Mouse (Mus musculus): ENCODE measurements around the gene Ppp1r32. TPM values are rescaled to one million over a fixed set of nuclear protein-coding genes. Genes with fewer than 3 reads are reported as not detected.

Gene Ppp1r32
- 0.68 and 1.4 TPM in 2 replicates for polyA plus RNA-seq (2015; fragmentation: Nextera tagmentation; extraction: Ambion mirVana)

DNA sequence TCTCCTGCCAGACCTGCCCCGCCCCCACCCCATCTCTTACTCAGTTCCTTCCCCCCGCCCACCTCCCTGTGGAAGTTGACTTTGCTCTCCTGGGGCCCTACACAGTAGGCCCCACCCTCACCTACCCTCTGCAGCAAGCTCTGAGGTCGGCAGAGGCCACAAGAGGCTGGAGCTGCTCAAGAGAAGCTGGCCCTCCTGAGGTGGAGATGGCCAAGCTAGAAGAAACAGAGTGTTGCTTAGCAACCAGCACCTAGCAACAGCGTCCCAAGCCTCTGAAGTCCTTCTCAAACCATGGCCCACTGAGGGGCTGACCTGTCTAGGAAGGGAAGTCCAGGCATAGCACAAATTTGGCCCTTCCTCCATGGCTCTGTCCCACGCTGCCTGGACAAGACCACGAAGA lies at the start of gene Ppp1r32:
Ppp1r32 (minus strand) TSS at position 226 of the 400 bp plus-strand sequence.
- Histone ChIP-seq H3K9ac (no peak within 1 kb of the TSS), H3K4me2 (replicated peaks) (no peak within 1 kb of the TSS), H3K4me1 (replicated peaks) (peaks cover 6% of the 10 kb centered on the region; the same call in 1 of the 2 replicates), H3K27ac (no peak within 1 kb of the TSS), H3K9me3 (no peaks in the 10 kb centered on the region), H3K4me3 (replicated peaks) (no peak within 1 kb of the TSS), H3K27me3 (replicated peaks) (no peaks in the 10 kb centered on the region), H3K36me3 (no peaks in the 10 kb centered on the region)
- WGBS = 36% methylated on average over 6 of the region's 6 CpGs
- peak; percentile 57 for ATAC-seq

DNA sequence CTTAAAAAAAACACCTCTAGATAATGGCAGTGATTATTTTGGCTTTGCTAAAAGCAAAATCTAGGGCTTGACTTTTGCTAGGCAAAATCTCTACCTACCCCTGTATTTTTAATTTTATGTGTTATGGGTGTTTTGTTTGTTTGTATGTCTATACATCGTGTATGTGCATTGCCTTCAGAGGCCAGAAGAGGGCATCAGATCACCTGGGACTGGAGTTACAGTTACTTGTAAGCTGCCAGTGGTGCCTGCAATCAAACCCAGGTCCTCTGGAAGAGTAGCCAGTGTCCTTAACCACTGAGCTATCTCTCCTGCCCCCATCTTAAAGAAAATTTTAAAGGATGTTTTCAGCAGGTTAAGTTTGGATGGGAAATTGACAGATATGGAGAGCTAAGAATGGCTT lies 47.4 kb upstream of the Ppp1r32 start:
- H3K27me3 ChIP-seq (replicated peaks) = no peaks in the 10 kb centered on the region
- no peak overlapping the region for H3K4me3 ChIP-seq (replicated peaks)
- WGBS = 97% methylated on average over 1 of the region's 1 CpGs
- H3K4me2 ChIP-seq (replicated peaks) = no peak overlapping the region
- H3K9ac ChIP-seq = no peak overlapping the region
- H3K9me3 ChIP-seq = no peaks in the 10 kb centered on the region
- no peak overlapping the region for H3K27ac ChIP-seq
- H3K4me1 ChIP-seq (replicated peaks) = peaks cover 10% of the 10 kb centered on the region
- ATAC-seq = no peak
- H3K36me3 ChIP-seq = peaks cover 36% of the 10 kb centered on the region

DNA sequence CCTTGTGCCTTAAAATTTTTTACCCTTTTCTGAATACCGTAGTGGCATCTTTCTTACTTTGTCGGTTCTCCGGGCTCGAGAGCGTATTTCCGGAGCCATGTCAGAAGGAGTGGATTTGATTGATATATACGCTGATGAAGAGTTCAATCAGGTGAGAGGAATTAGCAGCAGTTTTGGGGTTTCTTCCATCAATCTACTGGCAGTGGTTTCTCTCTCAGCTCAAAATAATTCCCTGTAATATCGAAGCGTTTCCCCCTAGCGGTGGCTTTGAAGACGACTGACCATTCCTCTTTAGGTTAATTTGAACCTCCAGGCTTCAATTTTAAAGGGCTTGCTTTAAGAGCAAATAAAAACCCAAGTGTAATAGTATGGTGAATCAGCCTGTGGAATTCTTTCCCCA lies 43.2 kb upstream of the Ppp1r32 start, which contains the start of gene Sdhaf2:
Sdhaf2 (minus strand) TSS at position 233 of the 400 bp plus-strand sequence.
- WGBS = under 1% methylated on average over 11 of the region's 11 CpGs
- Histone ChIP-seq H3K9ac (peak within 1 kb of the TSS; percentile 100), H3K27me3 (replicated peaks) (no peaks in the 10 kb centered on the region), H3K4me3 (replicated peaks) (peak within 1 kb of the TSS; percentile 98), H3K4me1 (replicated peaks) (peaks cover 10% of the 10 kb centered on the region), H3K27ac (peak within 1 kb of the TSS; percentile 99), H3K36me3 (peaks cover 16% of the 10 kb centered on the region; the same call in 1 of the 2 replicates), H3K4me2 (replicated peaks) (peak within 1 kb of the TSS; percentile 72), H3K9me3 (no peaks in the 10 kb centered on the region)
- no peak for ATAC-seq

DNA sequence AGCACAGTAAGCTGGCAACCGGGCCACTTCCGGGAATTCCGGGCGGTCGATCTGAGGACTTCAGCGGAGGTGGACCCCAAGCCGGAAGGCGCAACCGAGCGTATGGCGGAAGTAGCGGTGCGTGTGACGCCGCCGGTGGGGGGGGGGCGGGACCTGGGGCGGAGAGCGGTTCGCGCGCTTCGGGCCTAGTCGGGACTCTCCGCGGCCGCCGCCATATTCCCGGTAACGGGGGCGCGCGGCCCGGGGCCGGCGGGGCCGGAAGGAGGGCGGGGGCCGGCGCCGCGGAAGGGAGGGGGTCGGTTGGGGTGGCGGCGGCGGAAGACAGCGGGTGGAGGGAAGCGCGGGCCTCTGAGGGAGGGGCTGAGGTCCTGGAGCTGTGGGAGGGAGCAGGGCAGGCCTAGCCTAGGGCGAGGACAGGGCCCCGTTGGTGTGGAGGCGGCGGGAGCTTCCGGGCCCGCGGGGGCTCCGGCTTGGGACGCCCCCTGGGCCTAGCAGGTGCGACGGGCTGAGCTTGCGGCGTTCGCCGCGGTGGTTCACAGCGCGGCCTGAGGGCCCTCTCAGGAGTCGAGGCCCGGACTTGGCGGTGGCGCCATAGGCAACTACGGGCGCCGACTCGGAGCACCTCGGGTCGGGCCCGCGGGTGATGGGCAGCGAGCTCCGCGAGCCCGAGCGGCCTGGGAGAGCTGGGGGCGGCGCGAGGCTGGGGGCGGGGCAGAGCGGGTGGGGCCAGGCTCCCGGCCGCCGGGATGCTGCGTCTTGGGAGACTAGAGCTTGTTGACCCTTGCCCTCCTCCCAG lies 42.6 kb upstream of the Ppp1r32 start, which contains the start of gene Cpsf7:
Cpsf7 (plus strand) TSS at position 161 of the 796 bp plus-strand sequence.
- Histone ChIP-seq H3K4me2 (replicated peaks) (peak within 1 kb of the TSS; percentile 72), H3K4me1 (replicated peaks) (peaks cover 10% of the 10 kb centered on the region), H3K36me3 (peaks cover 11% of the 10 kb centered on the region; the same call in 1 of the 2 replicates), H3K9ac (peak within 1 kb of the TSS; percentile 100), H3K4me3 (replicated peaks) (peak within 1 kb of the TSS; percentile 98), H3K27ac (peak within 1 kb of the TSS; percentile 99), H3K9me3 (no peaks in the 10 kb centered on the region), H3K27me3 (replicated peaks) (no peaks in the 10 kb centered on the region)
- WGBS = under 1% methylated on average over 77 of the region's 93 CpGs
- ATAC-seq = peak; percentile 98

DNA sequence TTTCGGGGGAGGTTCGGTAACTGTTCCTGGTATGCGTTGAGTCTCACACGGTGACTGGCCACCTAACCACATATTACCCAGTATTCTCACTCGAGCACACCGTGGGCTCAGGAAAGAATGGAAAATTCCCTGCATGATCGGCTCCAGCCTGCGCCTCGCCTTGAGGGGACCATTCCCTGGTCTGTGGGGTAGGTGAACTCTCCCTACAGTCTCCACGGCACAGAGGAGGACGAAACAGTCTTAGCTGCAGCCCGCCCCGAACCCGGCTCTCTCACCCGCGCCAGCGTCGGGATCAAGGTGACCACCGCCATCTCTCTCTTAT lies 42.0 kb upstream of the Ppp1r32 start:
- Histone ChIP-seq H3K4me3 (replicated peaks) (peak overlapping the region; percentile 98), H3K27ac (peak overlapping the region; percentile 99), H3K27me3 (replicated peaks) (no peaks in the 10 kb centered on the region), H3K4me2 (replicated peaks) (peak overlapping the region; percentile 72), H3K9ac (peak overlapping the region; percentile 100), H3K4me1 (replicated peaks) (peaks cover 10% of the 10 kb centered on the region), H3K9me3 (no peaks in the 10 kb centered on the region), H3K36me3 (0 out of 2 replicates have a peak, but pooled peaks cover 7% of the 10 kb centered on the region)
- no peak for ATAC-seq
- WGBS = under 1% methylated on average over 19 of the region's 19 CpGs

DNA sequence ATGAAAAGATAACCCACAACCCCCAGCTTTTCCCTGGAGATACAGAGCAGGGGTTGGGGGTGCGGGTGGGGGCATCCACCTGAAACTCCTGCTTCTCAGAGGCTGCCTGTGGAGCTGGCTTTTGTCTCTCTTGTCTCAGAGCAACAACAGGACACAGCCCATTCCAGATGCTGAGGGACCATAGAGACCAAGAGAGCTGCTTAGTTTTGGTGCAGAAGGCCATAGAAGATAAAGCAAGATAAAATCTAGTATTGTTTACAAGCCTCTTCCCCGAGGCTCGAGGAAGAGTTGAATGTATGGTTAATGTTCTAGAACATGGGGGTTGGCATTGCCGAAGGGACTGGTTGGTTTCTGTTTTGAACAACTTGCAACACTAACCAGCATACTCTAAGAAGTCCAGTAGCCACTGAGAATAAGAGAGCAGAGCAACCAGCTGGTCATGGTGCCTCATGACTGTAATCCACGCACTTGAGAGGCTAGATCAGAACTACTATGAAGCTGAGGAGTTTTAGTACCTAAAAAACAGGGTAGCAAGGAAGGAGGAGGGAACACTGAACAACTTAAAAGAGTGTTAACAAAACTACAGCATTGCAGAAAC lies 40.9 kb upstream of the Ppp1r32 start:
- Histone ChIP-seq H3K27ac (no peak overlapping the region), H3K9me3 (no peaks in the 10 kb centered on the region), H3K4me3 (replicated peaks) (no peak overlapping the region), H3K27me3 (replicated peaks) (no peaks in the 10 kb centered on the region), H3K9ac (no peak overlapping the region), H3K4me2 (replicated peaks) (peak overlapping the region; percentile 72), H3K36me3 (0 out of 2 replicates have a peak, but pooled peaks cover 5% of the 10 kb centered on the region), H3K4me1 (replicated peaks) (peaks cover 10% of the 10 kb centered on the region)
- 70% methylated on average over 5 of the region's 5 CpGs for WGBS
- ATAC-seq = no peak

DNA sequence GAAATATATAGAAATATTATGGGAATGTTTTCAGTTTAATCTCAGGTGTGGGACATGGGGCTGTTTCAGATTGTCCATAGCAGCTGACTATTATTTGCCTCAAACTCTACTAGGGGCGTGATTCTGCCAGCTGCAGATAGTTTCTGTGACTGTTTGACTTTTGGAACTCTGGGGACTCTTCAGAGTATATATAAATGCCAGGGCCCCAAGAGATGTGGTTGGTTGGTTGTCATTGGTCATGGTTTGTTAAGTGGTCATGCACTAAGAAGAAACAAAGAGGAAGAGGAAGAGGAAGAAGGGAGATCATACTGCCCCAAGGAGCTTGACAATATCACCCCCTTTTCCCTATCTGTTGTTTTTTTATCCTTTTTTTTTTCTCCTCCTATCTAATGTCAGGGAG lies 39.2 kb upstream of the Ppp1r32 start:
- WGBS = 78% methylated on average over 1 of the region's 1 CpGs
- 0 out of 2 replicates have a peak, but pooled peaks cover 4% of the 10 kb centered on the region for H3K36me3 ChIP-seq
- H3K27ac ChIP-seq = no peak overlapping the region
- no peak overlapping the region for H3K4me3 ChIP-seq (replicated peaks)
- H3K27me3 ChIP-seq (replicated peaks) = no peaks in the 10 kb centered on the region
- peaks cover 7% of the 10 kb centered on the region; the same call in 1 of the 2 replicates for H3K4me1 ChIP-seq (replicated peaks)
- ATAC-seq = no peak
- H3K9ac ChIP-seq = no peak overlapping the region
- no peak overlapping the region for H3K4me2 ChIP-seq (replicated peaks)
- H3K9me3 ChIP-seq = no peaks in the 10 kb centered on the region

DNA sequence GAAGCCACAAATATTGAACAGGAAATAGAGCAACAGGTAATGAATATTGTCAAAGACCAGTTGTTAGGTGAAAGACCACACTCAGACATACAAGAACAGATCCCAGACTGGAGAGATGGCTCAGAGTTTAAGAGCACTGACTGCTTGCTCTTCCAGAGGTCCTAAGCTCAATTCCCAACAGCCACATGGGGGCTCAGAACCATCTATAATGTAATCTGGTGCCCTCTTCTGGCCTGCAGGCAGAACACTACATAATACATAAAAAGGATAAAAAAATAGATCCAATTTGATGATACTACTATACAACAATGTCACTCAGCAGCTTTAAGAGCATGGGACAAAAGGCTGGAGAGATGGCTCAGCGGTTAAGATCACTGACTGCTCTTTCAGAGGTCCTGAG lies 37.6 kb upstream of the Ppp1r32 start:
- Histone ChIP-seq H3K4me1 (replicated peaks) (no peaks in the 10 kb centered on the region), H3K27me3 (replicated peaks) (no peaks in the 10 kb centered on the region), H3K27ac (no peak overlapping the region), H3K36me3 (0 out of 2 replicates have a peak, but pooled peaks cover 8% of the 10 kb centered on the region), H3K4me3 (replicated peaks) (no peak overlapping the region), H3K4me2 (replicated peaks) (no peak overlapping the region), H3K9ac (no peak overlapping the region), H3K9me3 (no peaks in the 10 kb centered on the region)
- WGBS = 39% methylated on average over 1 of the region's 1 CpGs
- no peak for ATAC-seq

DNA sequence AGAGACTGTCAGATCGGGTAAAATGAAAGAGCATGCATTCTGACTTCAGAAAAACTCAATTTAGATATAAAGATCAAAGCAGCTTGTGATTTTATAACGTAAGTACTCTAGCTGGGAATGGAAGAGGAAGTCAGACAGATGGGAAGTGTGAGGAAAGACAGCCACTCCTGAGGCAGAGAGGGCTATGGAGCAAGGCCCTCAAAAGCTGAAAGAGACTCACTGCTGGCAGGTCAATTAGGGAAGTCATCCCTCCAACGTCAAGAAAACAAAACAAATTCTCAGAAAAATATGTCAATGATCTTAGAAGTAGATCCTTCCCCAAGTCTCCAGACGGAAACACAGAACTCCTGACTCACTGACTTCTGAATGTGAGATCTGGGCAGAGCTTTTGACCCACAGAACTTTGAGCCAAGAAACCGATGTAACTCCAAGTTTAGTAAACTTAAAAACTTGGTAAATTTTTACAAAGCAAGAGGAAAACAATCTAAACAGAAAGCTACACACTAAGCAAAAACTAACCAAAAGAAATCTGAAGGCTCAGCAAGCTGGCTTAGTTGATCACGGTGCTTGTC lies 28.1 kb upstream of the Ppp1r32 start:
- peaks cover 4% of the 10 kb centered on the region; the same call in 1 of the 2 replicates for H3K36me3 ChIP-seq
- no peak overlapping the region for H3K9ac ChIP-seq
- H3K9me3 ChIP-seq = no peaks in the 10 kb centered on the region
- no peak overlapping the region for H3K27ac ChIP-seq
- WGBS = 71% methylated on average over 6 of the region's 6 CpGs
- no peak overlapping the region for H3K4me2 ChIP-seq (replicated peaks)
- no peak for ATAC-seq
- no peak overlapping the region for H3K4me3 ChIP-seq (replicated peaks)
- no peaks in the 10 kb centered on the region for H3K4me1 ChIP-seq (replicated peaks)
- no peaks in the 10 kb centered on the region for H3K27me3 ChIP-seq (replicated peaks)

DNA sequence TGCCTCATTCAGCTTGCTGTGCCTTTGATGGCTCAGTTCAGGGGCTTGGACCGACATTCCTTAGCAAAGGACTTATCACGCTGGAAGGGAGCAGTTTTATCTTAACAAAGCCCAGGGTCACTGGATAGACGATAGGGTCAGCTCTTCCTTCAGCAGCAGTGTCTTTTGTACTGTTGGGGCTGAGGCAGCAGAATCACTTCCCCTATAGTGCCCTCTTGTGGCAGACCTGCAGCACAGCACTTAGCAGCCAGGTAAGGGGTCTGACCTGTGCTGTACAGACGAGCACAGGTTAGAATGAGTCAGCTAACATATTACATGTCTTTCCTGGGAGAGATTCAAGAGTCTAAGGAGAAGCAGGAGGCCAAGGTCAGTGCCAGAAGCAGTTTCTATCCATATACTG lies 19.8 kb upstream of the Ppp1r32 start:
- Histone ChIP-seq H3K4me1 (replicated peaks) (no peaks in the 10 kb centered on the region), H3K27ac (no peak overlapping the region), H3K27me3 (replicated peaks) (no peaks in the 10 kb centered on the region), H3K9ac (no peak overlapping the region), H3K9me3 (no peaks in the 10 kb centered on the region), H3K36me3 (peaks cover 10% of the 10 kb centered on the region; the same call in 1 of the 2 replicates), H3K4me3 (replicated peaks) (no peak overlapping the region), H3K4me2 (replicated peaks) (no peak overlapping the region)
- peak; percentile 77 for ATAC-seq
- WGBS = 9% methylated on average over 4 of the region's 4 CpGs

DNA sequence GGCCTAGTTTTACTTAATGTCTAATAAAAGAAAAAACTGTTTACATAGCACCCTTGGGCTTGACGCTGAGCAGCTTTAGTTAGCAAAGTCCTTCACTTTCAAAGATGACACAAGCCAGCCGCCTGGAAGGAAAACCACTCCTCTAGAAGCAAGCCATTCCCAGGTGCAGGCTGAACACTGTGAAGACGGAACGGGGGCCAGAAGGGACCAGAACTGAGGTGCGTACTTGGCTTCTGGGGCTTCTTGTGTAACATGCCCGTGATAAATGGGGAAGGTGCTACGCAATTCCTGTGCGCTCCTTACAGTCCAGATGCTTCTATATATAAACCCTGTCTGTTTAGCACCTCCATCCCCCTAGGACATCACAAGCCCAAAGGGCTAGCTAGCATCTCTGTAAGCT lies 17.9 kb upstream of the Ppp1r32 start:
- Histone ChIP-seq H3K27me3 (replicated peaks) (no peaks in the 10 kb centered on the region), H3K9ac (no peak overlapping the region), H3K4me1 (replicated peaks) (no peaks in the 10 kb centered on the region), H3K4me2 (replicated peaks) (no peak overlapping the region), H3K27ac (no peak overlapping the region), H3K36me3 (peaks cover 8% of the 10 kb centered on the region; the same call in 1 of the 2 replicates), H3K9me3 (no peaks in the 10 kb centered on the region), H3K4me3 (replicated peaks) (no peak overlapping the region)
- ATAC-seq = 0 out of 2 replicates have a peak, but pooled peaks have one; percentile 11
- 64% methylated on average over 8 of the region's 8 CpGs for WGBS

DNA sequence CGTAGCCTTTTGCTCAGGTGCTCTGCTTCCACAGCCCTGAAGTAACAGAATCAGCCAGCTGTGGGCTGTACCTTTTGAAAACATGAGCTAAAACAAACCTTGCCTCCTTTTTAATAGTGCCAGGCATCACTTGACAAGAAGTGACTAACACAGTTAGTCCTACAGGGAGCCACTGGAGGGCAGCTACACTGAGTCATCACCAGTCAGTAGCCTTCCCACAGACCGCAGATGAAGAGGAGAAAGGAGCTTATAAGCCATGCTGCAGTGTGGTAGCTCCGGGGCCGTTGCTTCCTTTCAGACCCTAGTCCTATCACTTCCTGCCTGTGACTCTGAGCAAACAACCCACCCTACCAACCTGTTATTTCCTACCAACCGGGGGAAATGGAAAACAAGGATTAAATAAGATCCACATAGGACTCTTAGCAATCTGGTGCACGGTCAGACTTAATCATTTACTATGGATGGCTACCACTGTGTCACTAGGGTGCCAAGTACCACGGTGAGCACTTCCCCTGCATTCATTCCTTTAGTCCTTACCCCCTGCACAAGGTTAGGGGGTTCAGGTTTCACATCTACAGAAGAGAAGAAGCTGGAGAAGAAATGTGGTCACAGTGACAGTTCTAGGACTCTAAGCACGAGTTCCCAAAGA lies 14.9 kb upstream of the Ppp1r32 start:
- ATAC-seq = no peak
- Histone ChIP-seq H3K9ac (no peak overlapping the region), H3K4me1 (replicated peaks) (0 out of 2 replicates have a peak, but pooled peaks cover 1% of the 10 kb centered on the region), H3K4me2 (replicated peaks) (no peak overlapping the region), H3K9me3 (no peaks in the 10 kb centered on the region), H3K4me3 (replicated peaks) (no peak overlapping the region), H3K27me3 (replicated peaks) (no peaks in the 10 kb centered on the region), H3K27ac (no peak overlapping the region), H3K36me3 (peaks cover 8% of the 10 kb centered on the region; the same call in 1 of the 2 replicates)
- 53% methylated on average over 8 of the region's 8 CpGs for WGBS
